Mouse (Mus musculus): ENCODE results near the gene Foxe3. TPM values are rescaled to one million over a fixed set of nuclear protein-coding genes. Genes with fewer than 3 reads are reported as not detected.

The Foxe3 gene
- polyA plus RNA-seq, 1 experiment from 2014 or later = not detected

GRCm38 (mm10) chr4:114907951-114908828 lies 17.6 kb downstream of the Foxe3 start:
- 1% methylated on average over 88 of the region's 103 CpGs for WGBS
- no peaks in the 10 kb centered on the region for H3K36me3 ChIP-seq (ENCODE audit: control insufficient read depth, insufficient read depth, low read length)
- H3K4me1 ChIP-seq (replicated peaks; ENCODE audit: control insufficient read depth, insufficient read depth) = 0 out of 2 replicates have a peak, but pooled peaks cover 3% of the 10 kb centered on the region
- H3K27me3 ChIP-seq (ENCODE audit: control insufficient read depth, insufficient read depth, low read length) = peaks cover 47% of the 10 kb centered on the region; the same call in 1 of the 2 replicates
- no peak for DNase-seq (ENCODE audit: low spot score)
- no peak overlapping the region for H3K27ac ChIP-seq (replicated peaks)
- H3K9ac ChIP-seq (ENCODE audit: low read length) = peak overlapping the region; percentile 38; the same call in 1 of the 2 replicates
- TF ChIP-seq EP300 (optimal IDR thresholded peaks at IDR 0.05) (no peak), CTCF (IDR thresholded peaks at IDR 0.05; ENCODE audit: low read depth) (no peak)
- ATAC-seq (ENCODE audit: low FRiP score, low TSS enrichment) = peak; percentile 33
- H3K4me3 ChIP-seq (ENCODE audit: low read depth, low read length) = peak overlapping the region; percentile 51
- peak overlapping the region; percentile 88 for H3K4me2 ChIP-seq (replicated peaks; ENCODE audit: low read depth)
- no peaks in the 10 kb centered on the region for H3K9me3 ChIP-seq (ENCODE audit: control insufficient read depth, low read length)

- peaks cover 49% of the 10 kb centered on the region; the same call in 1 of the 2 replicates for H3K27me3 ChIP-seq (ENCODE audit: control insufficient read depth, insufficient read depth, low read length)
- H3K4me1 ChIP-seq (replicated peaks; ENCODE audit: control insufficient read depth, insufficient read depth) = 0 out of 2 replicates have a peak, but pooled peaks cover 3% of the 10 kb centered on the region
- no peak overlapping the region for H3K27ac ChIP-seq (replicated peaks)
- peak overlapping the region; percentile 88 for H3K4me2 ChIP-seq (replicated peaks; ENCODE audit: low read depth)
- no peak for TF ChIP-seq CTCF (IDR thresholded peaks at IDR 0.05; ENCODE audit: low read depth)
- TF ChIP-seq EP300 (optimal IDR thresholded peaks at IDR 0.05) = no peak
- no peak for DNase-seq (ENCODE audit: low spot score)
- peak overlapping the region; percentile 51 for H3K4me3 ChIP-seq (ENCODE audit: low read depth, low read length)
- H3K9me3 ChIP-seq (ENCODE audit: control insufficient read depth, low read length) = no peaks in the 10 kb centered on the region
- no peaks in the 10 kb centered on the region for H3K36me3 ChIP-seq (ENCODE audit: control insufficient read depth, insufficient read depth, low read length)
- 6% methylated on average over 61 of the region's 74 CpGs for WGBS
- H3K9ac ChIP-seq (ENCODE audit: low read length) = no peak overlapping the region
- no peak for ATAC-seq (ENCODE audit: low FRiP score, low TSS enrichment)
Observed at GRCm38 (mm10) chr4:114907056-114907917, 18.5 kb downstream of the Foxe3 start.

GRCm38 (mm10) chr4:114905969-114906680 lies 19.7 kb downstream of the Foxe3 start:
- TF ChIP-seq CTCF (IDR thresholded peaks at IDR 0.05; ENCODE audit: low read depth) (no peak), EP300 (optimal IDR thresholded peaks at IDR 0.05) (no peak)

GRCm38 (mm10) chr4:114905501-114905900 lies 20.3 kb downstream of the Foxe3 start:
- Histone ChIP-seq H3K27me3 (ENCODE audit: control insufficient read depth, insufficient read depth, low read length) (peaks cover 49% of the 10 kb centered on the region; the same call in 1 of the 2 replicates), H3K36me3 (ENCODE audit: control insufficient read depth, insufficient read depth, low read length) (no peaks in the 10 kb centered on the region), H3K4me2 (replicated peaks; ENCODE audit: low read depth) (no peak overlapping the region), H3K9ac (ENCODE audit: low read length) (no peak overlapping the region), H3K4me1 (replicated peaks; ENCODE audit: control insufficient read depth, insufficient read depth) (0 out of 2 replicates have a peak, but pooled peaks cover 3% of the 10 kb centered on the region), H3K4me3 (ENCODE audit: low read depth, low read length) (no peak overlapping the region), H3K9me3 (ENCODE audit: control insufficient read depth, low read length) (no peaks in the 10 kb centered on the region), H3K27ac (replicated peaks) (no peak overlapping the region)
- no peak for ATAC-seq (ENCODE audit: low FRiP score, low TSS enrichment)
- TF ChIP-seq CTCF (IDR thresholded peaks at IDR 0.05; ENCODE audit: low read depth) (no peak), EP300 (optimal IDR thresholded peaks at IDR 0.05) (no peak)
- WGBS = 56% methylated on average over 3 of the region's 3 CpGs
- DNase-seq (ENCODE audit: low spot score) = no peak

More at GRCm38 (mm10) chr4:114905969-114906680, 19.7 kb downstream of the Foxe3 start:
- H3K9me3 ChIP-seq (ENCODE audit: control insufficient read depth, low read length) = no peaks in the 10 kb centered on the region
- H3K36me3 ChIP-seq (ENCODE audit: control insufficient read depth, insufficient read depth, low read length) = no peaks in the 10 kb centered on the region
- DNase-seq (ENCODE audit: low spot score) (no peak), ATAC-seq (ENCODE audit: low FRiP score, low TSS enrichment) (no peak)
- H3K27ac ChIP-seq (replicated peaks) = no peak overlapping the region
- H3K4me2 ChIP-seq (replicated peaks; ENCODE audit: low read depth) = no peak overlapping the region
- H3K4me1 ChIP-seq (replicated peaks; ENCODE audit: control insufficient read depth, insufficient read depth) = 0 out of 2 replicates have a peak, but pooled peaks cover 3% of the 10 kb centered on the region
- WGBS = 35% methylated on average over 10 of the region's 10 CpGs
- H3K27me3 ChIP-seq (ENCODE audit: control insufficient read depth, insufficient read depth, low read length) = peaks cover 48% of the 10 kb centered on the region; the same call in 1 of the 2 replicates
- H3K9ac ChIP-seq (ENCODE audit: low read length) = no peak overlapping the region
- no peak overlapping the region for H3K4me3 ChIP-seq (ENCODE audit: low read depth, low read length)

GRCm38 (mm10) chr4:114903422-114903782 lies 22.4 kb downstream of the Foxe3 start:
- TF ChIP-seq EP300 (optimal IDR thresholded peaks at IDR 0.05) = no peak
- TF ChIP-seq CTCF (IDR thresholded peaks at IDR 0.05; ENCODE audit: low read depth) = no peak
- Histone ChIP-seq H3K27ac (replicated peaks) (no peak overlapping the region), H3K36me3 (ENCODE audit: control insufficient read depth, insufficient read depth, low read length) (no peaks in the 10 kb centered on the region), H3K9me3 (ENCODE audit: control insufficient read depth, low read length) (no peaks in the 10 kb centered on the region), H3K4me2 (replicated peaks; ENCODE audit: low read depth) (no peak overlapping the region), H3K4me1 (replicated peaks; ENCODE audit: control insufficient read depth, insufficient read depth) (no peaks in the 10 kb centered on the region), H3K27me3 (ENCODE audit: control insufficient read depth, insufficient read depth, low read length) (peaks cover 42% of the 10 kb centered on the region; the same call in 1 of the 2 replicates), H3K9ac (ENCODE audit: low read length) (no peak overlapping the region), H3K4me3 (ENCODE audit: low read depth, low read length) (no peak overlapping the region)
- no peak for DNase-seq (ENCODE audit: low spot score)
- no peak for ATAC-seq (ENCODE audit: low FRiP score, low TSS enrichment)
- 10% methylated on average over 11 of the region's 11 CpGs for WGBS

Data from stomach, postnatal 0 days (tissue).